Mouse (Mus musculus): ENCODE results near the gene Prr15. TPM values are rescaled to one million over a fixed set of nuclear protein-coding genes. Genes with fewer than 3 reads are reported as not detected.

Gene Prr15
- polyA plus RNA-seq, 1 experiment from 2014 or later, result 0.36 TPM

- ATAC-seq (ENCODE audit: low FRiP score), result no peak
- no peak overlapping the region for H3K4me3 ChIP-seq (ENCODE audit: low read depth, low read length)
- no peak for DNase-seq (ENCODE audit: low spot score)
- H3K9ac ChIP-seq (ENCODE audit: low read depth, low read length), result no peak overlapping the region
- WGBS, result 68% methylated on average over 10 of the region's 10 CpGs
- no peaks in the 10 kb centered on the region for H3K27me3 ChIP-seq (ENCODE audit: control insufficient read depth, insufficient read depth, low read length)
- H3K27ac ChIP-seq (ENCODE audit: low read depth, low read length), result no peak overlapping the region
- H3K36me3 ChIP-seq (ENCODE audit: control insufficient read depth, insufficient read depth, low read length), result no peaks in the 10 kb centered on the region
- H3K4me1 ChIP-seq (replicated peaks; ENCODE audit: control insufficient read depth, insufficient read depth, low read length), result no peaks in the 10 kb centered on the region
- no peaks in the 10 kb centered on the region for H3K9me3 ChIP-seq (ENCODE audit: control insufficient read depth, low read length)
- H3K4me2 ChIP-seq (replicated peaks; ENCODE audit: low read depth, low read length), result no peak overlapping the region
These were observed 35.7 kb upstream of the Prr15 start for GRCm38 (mm10) chr6:54289774-54290500.

GRCm38 (mm10) chr6:54297231-54297630 is 28.4 kb upstream of the Prr15 start:
- Histone ChIP-seq H3K27me3 (ENCODE audit: control insufficient read depth, insufficient read depth, low read length) (no peaks in the 10 kb centered on the region), H3K4me3 (ENCODE audit: low read depth, low read length) (no peak overlapping the region), H3K27ac (ENCODE audit: low read depth, low read length) (no peak overlapping the region), H3K36me3 (ENCODE audit: control insufficient read depth, insufficient read depth, low read length) (no peaks in the 10 kb centered on the region), H3K4me1 (replicated peaks; ENCODE audit: control insufficient read depth, insufficient read depth, low read length) (no peaks in the 10 kb centered on the region), H3K4me2 (replicated peaks; ENCODE audit: low read depth, low read length) (no peak overlapping the region), H3K9me3 (ENCODE audit: control insufficient read depth, low read length) (no peaks in the 10 kb centered on the region), H3K9ac (ENCODE audit: low read depth, low read length) (no peak overlapping the region)
- DNase-seq (ENCODE audit: low spot score), result no peak
- no peak for ATAC-seq (ENCODE audit: low FRiP score)
- WGBS, result 86% methylated on average over 2 of the region's 2 CpGs

DNA sequence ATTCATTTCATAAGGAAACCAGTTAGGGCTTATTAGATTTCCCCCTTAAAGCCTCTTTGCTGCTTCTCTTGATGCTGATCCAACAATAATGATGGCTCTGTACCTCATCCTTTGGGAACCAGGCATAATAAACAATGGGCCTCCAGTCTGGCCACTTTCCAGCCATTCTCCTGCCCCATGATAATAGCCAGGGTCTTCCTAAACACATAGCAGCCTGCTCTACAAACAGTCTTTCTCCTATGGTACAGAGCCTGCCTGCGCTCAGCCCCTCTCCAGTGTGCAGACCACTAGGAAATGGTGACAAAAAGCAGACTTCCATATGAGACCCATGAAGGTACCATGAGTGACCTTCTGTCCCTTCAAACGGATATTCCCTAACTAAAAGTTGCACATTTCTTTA is 26.2 kb upstream of the Prr15 start:
- Histone ChIP-seq H3K4me1 (replicated peaks; ENCODE audit: control insufficient read depth, insufficient read depth, low read length) (no peaks in the 10 kb centered on the region), H3K36me3 (ENCODE audit: control insufficient read depth, insufficient read depth, low read length) (no peaks in the 10 kb centered on the region)
- no peak for ATAC-seq (ENCODE audit: low FRiP score)

GRCm38 (mm10) chr6:54305777-54306176 is 19.9 kb upstream of the Prr15 start:
- H3K27ac ChIP-seq (ENCODE audit: low read depth, low read length), result no peak overlapping the region
- ATAC-seq (ENCODE audit: low FRiP score), result no peak
- no peaks in the 10 kb centered on the region for H3K9me3 ChIP-seq (ENCODE audit: control insufficient read depth, low read length)
- DNase-seq (ENCODE audit: low spot score), result no peak
- H3K4me3 ChIP-seq (ENCODE audit: low read depth, low read length), result no peak overlapping the region
- no peaks in the 10 kb centered on the region for H3K4me1 ChIP-seq (replicated peaks; ENCODE audit: control insufficient read depth, insufficient read depth, low read length)
- H3K4me2 ChIP-seq (replicated peaks; ENCODE audit: low read depth, low read length), result no peak overlapping the region
- H3K36me3 ChIP-seq (ENCODE audit: control insufficient read depth, insufficient read depth, low read length), result no peaks in the 10 kb centered on the region
- H3K9ac ChIP-seq (ENCODE audit: low read depth, low read length), result no peak overlapping the region
- WGBS, result 77% methylated on average over 1 of the region's 1 CpGs
- H3K27me3 ChIP-seq (ENCODE audit: control insufficient read depth, insufficient read depth, low read length), result no peaks in the 10 kb centered on the region

More for the DNA sequence above, 26.2 kb upstream of the Prr15 start:
- H3K4me3 ChIP-seq (ENCODE audit: low read depth, low read length), result no peak overlapping the region
- no peak overlapping the region for H3K27ac ChIP-seq (ENCODE audit: low read depth, low read length)
- no peak for DNase-seq (ENCODE audit: low spot score)
- no peak overlapping the region for H3K9ac ChIP-seq (ENCODE audit: low read depth, low read length)
- H3K4me2 ChIP-seq (replicated peaks; ENCODE audit: low read depth, low read length), result no peak overlapping the region
- no peaks in the 10 kb centered on the region for H3K9me3 ChIP-seq (ENCODE audit: control insufficient read depth, low read length)
- no peaks in the 10 kb centered on the region for H3K27me3 ChIP-seq (ENCODE audit: control insufficient read depth, insufficient read depth, low read length)
- WGBS, result 84% methylated on average over 2 of the region's 2 CpGs

GRCm38 (mm10) chr6:54313071-54313470 is 12.6 kb upstream of the Prr15 start:
- H3K9me3 ChIP-seq (ENCODE audit: control insufficient read depth, low read length), result no peaks in the 10 kb centered on the region
- 91% methylated on average over 2 of the region's 2 CpGs for WGBS
- no peaks in the 10 kb centered on the region for H3K27me3 ChIP-seq (ENCODE audit: control insufficient read depth, insufficient read depth, low read length)
- H3K27ac ChIP-seq (ENCODE audit: low read depth, low read length), result no peak overlapping the region
- no peaks in the 10 kb centered on the region for H3K4me1 ChIP-seq (replicated peaks; ENCODE audit: control insufficient read depth, insufficient read depth, low read length)
- no peak for ATAC-seq (ENCODE audit: low FRiP score)
- H3K4me2 ChIP-seq (replicated peaks; ENCODE audit: low read depth, low read length), result no peak overlapping the region
- H3K36me3 ChIP-seq (ENCODE audit: control insufficient read depth, insufficient read depth, low read length), result no peaks in the 10 kb centered on the region
- H3K4me3 ChIP-seq (ENCODE audit: low read depth, low read length), result no peak overlapping the region
- H3K9ac ChIP-seq (ENCODE audit: low read depth, low read length), result no peak overlapping the region
- no peak for DNase-seq (ENCODE audit: low spot score)

DNA sequence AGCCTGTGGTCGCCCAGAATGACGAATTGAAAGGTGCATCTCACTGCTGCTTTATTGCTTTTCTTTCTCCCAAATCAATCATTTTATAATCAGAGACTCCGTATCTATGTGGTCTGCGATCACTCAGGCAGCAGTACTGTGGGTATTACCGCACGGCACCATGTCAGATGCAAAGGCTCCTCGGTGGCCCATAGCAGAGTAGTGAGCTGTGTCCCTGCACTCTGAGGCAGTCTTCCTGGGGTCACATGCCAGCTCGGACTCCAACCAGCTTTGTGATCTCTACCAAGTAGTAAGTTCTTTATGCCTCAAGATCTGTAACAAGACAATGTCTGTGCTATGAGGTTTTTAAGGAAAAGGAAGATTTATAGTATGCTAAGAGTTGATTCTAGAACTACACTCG is 7.0 kb upstream of the Prr15 start:
- DNase-seq (ENCODE audit: low spot score) (no peak), ATAC-seq (ENCODE audit: low FRiP score) (no peak)
- Histone ChIP-seq H3K4me2 (replicated peaks; ENCODE audit: low read depth, low read length) (no peak overlapping the region), H3K4me3 (ENCODE audit: low read depth, low read length) (no peak overlapping the region), H3K4me1 (replicated peaks; ENCODE audit: control insufficient read depth, insufficient read depth, low read length) (no peaks in the 10 kb centered on the region), H3K36me3 (ENCODE audit: control insufficient read depth, insufficient read depth, low read length) (no peaks in the 10 kb centered on the region), H3K9me3 (ENCODE audit: control insufficient read depth, low read length) (no peaks in the 10 kb centered on the region), H3K27me3 (ENCODE audit: control insufficient read depth, insufficient read depth, low read length) (no peaks in the 10 kb centered on the region), H3K27ac (ENCODE audit: low read depth, low read length) (no peak overlapping the region), H3K9ac (ENCODE audit: low read depth, low read length) (no peak overlapping the region)
- 84% methylated on average over 9 of the region's 9 CpGs for WGBS

GRCm38 (mm10) chr6:54319198-54319597 is 6.4 kb upstream of the Prr15 start:
- no peak for ATAC-seq (ENCODE audit: low FRiP score)
- H3K9me3 ChIP-seq (ENCODE audit: control insufficient read depth, low read length), result no peaks in the 10 kb centered on the region
- WGBS, result 53% methylated on average over 3 of the region's 3 CpGs
- H3K9ac ChIP-seq (ENCODE audit: low read depth, low read length), result no peak overlapping the region
- no peak overlapping the region for H3K27ac ChIP-seq (ENCODE audit: low read depth, low read length)
- no peak for DNase-seq (ENCODE audit: low spot score)
- H3K36me3 ChIP-seq (ENCODE audit: control insufficient read depth, insufficient read depth, low read length), result no peaks in the 10 kb centered on the region
- H3K4me1 ChIP-seq (replicated peaks; ENCODE audit: control insufficient read depth, insufficient read depth, low read length), result no peaks in the 10 kb centered on the region
- H3K4me3 ChIP-seq (ENCODE audit: low read depth, low read length), result no peak overlapping the region
- H3K27me3 ChIP-seq (ENCODE audit: control insufficient read depth, insufficient read depth, low read length), result no peaks in the 10 kb centered on the region; the same call in 1 of the 2 replicates
- H3K4me2 ChIP-seq (replicated peaks; ENCODE audit: low read depth, low read length), result no peak overlapping the region

- DNase-seq (ENCODE audit: low spot score) (no peak), ATAC-seq (ENCODE audit: low FRiP score) (no peak)
- H3K27me3 ChIP-seq (ENCODE audit: control insufficient read depth, insufficient read depth, low read length), result no peaks in the 10 kb centered on the region; the same call in 1 of the 2 replicates
- no peak overlapping the region for H3K9ac ChIP-seq (ENCODE audit: low read depth, low read length)
- WGBS, result 77% methylated on average over 1 of the region's 1 CpGs
- no peak overlapping the region for H3K4me3 ChIP-seq (ENCODE audit: low read depth, low read length)
- H3K27ac ChIP-seq (ENCODE audit: low read depth, low read length), result no peak overlapping the region
- no peaks in the 10 kb centered on the region for H3K4me1 ChIP-seq (replicated peaks; ENCODE audit: control insufficient read depth, insufficient read depth, low read length)
- no peaks in the 10 kb centered on the region for H3K9me3 ChIP-seq (ENCODE audit: control insufficient read depth, low read length)
- no peak overlapping the region for H3K4me2 ChIP-seq (replicated peaks; ENCODE audit: low read depth, low read length)
- H3K36me3 ChIP-seq (ENCODE audit: control insufficient read depth, insufficient read depth, low read length), result no peaks in the 10 kb centered on the region
These were observed 5.4 kb upstream of the Prr15 start for GRCm38 (mm10) chr6:54320236-54320635.

All from hindbrain, embryonic 11.5 days (tissue).